ENCODE assay signal across 8 mouse cellular contexts in genomic region chr6:125163801-125164657, GRCm38 (mm10). TPM values are rescaled to one million over a fixed set of nuclear protein-coding genes. Genes with fewer than 3 reads are reported as not detected.
DNase-seq lines count a peak whose midpoint lies in the region; ATAC-seq and TF ChIP-seq lines count a peak whose summit lies in the region.

No protein-coding gene starts in this region.

- peak overlapping the region; percentile 77 for H3K4me3 ChIP-seq in erythroblast, embryonic 14.5 days (replicated peaks)
- H3K4me3 ChIP-seq in E14TG2a.4 (replicated peaks; ENCODE audit: low read length): peak overlapping the region; percentile 98
- peak overlapping the region; percentile 90 for H3K4me3 ChIP-seq in embryonic facial prominence, embryonic 11.5 days (ENCODE audit: low read depth, low read length)
- peak overlapping the region; percentile 74 for H3K4me3 ChIP-seq in limb, embryonic 10.5 days
- H3K4me3 ChIP-seq in midbrain, postnatal 0 days (ENCODE audit: low read depth, low read length): peak overlapping the region; percentile 59

- peak; percentile 51 for DNase-seq in embryonic facial prominence, embryonic 11.5 days (ENCODE audit: low spot score)
- DNase-seq in heart, postnatal 10 days: peak; percentile 38 to 41
- DNase-seq in limb, embryonic 10.5 days (ENCODE audit: low spot score): peak; percentile 55
- DNase-seq in midbrain, postnatal 0 days (ENCODE audit: low spot score): peak; percentile 47
- DNase-seq in frontal cortex, postnatal 25 days (ENCODE audit: low spot score in 2 of 2): no peak

- peak overlapping the region; percentile 87 for H3K27ac ChIP-seq in embryonic facial prominence, embryonic 11.5 days (replicated peaks; ENCODE audit: low read depth, low read length)
- peak overlapping the region; percentile 98 for H3K27ac ChIP-seq in limb, embryonic 10.5 days
- peak overlapping the region; percentile 89 for H3K27ac ChIP-seq in midbrain, postnatal 0 days (ENCODE audit: low read depth, low read length)

- H3K27me3 ChIP-seq in erythroblast, embryonic 14.5 days (ENCODE audit: control insufficient read depth): no peaks in the 10 kb centered on the region
- H3K27me3 ChIP-seq in E14TG2a.4 (ENCODE audit: insufficient read depth, low read length): no peaks in the 10 kb centered on the region
- no peaks in the 10 kb centered on the region for H3K27me3 ChIP-seq in embryonic facial prominence, embryonic 11.5 days (ENCODE audit: control insufficient read depth, insufficient read depth, low read length)
- no peaks in the 10 kb centered on the region for H3K27me3 ChIP-seq in limb, embryonic 10.5 days (ENCODE audit: low read depth, poor library complexity, severe bottlenecking)
- no peaks in the 10 kb centered on the region for H3K27me3 ChIP-seq in midbrain, postnatal 0 days (ENCODE audit: insufficient read depth, low read length)

- 2% methylated on average over 20 of the region's 20 CpGs for WGBS in embryonic facial prominence, embryonic 11.5 days
- 7% methylated on average over 20 of the region's 20 CpGs for WGBS in limb, embryonic 10.5 days
- 3% methylated on average over 20 of the region's 20 CpGs for WGBS in midbrain, postnatal 0 days

- no peak for TF ChIP-seq CTCF in E14TG2a.4 (conservative IDR thresholded peaks at IDR 0.05; ENCODE audit: low read length)
- TF ChIP-seq CTCF in midbrain, postnatal 0 days (IDR thresholded peaks at IDR 0.05): no peak

- intact Hi-C loops in heart, postnatal 10 days (cut with DNase I): loop anchor here (5.0 kb wide), 1 partner anchor 108 kb away; no protein-coding TSS in a partner anchor

- H3K9me3 ChIP-seq in erythroblast, embryonic 14.5 days (ENCODE audit: control insufficient read depth, low read length): no peaks in the 10 kb centered on the region
- H3K9me3 ChIP-seq in E14TG2a.4 (ENCODE audit: low read length): no peaks in the 10 kb centered on the region
- H3K9me3 ChIP-seq in embryonic facial prominence, embryonic 11.5 days (replicated peaks; ENCODE audit: control insufficient read depth, low read length): no peaks in the 10 kb centered on the region
- no peaks in the 10 kb centered on the region for H3K9me3 ChIP-seq in limb, embryonic 10.5 days (replicated peaks)
- no peaks in the 10 kb centered on the region for H3K9me3 ChIP-seq in midbrain, postnatal 0 days (ENCODE audit: low read length)

- H3K9ac ChIP-seq in embryonic facial prominence, embryonic 11.5 days (replicated peaks; ENCODE audit: low read length): peak overlapping the region; percentile 98
- peak overlapping the region; percentile 81 for H3K9ac ChIP-seq in midbrain, postnatal 0 days (replicated peaks; ENCODE audit: low read length, poor library complexity, severe bottlenecking)

- no peak for ATAC-seq in erythroblast, adult 5-6 weeks (replicated peaks; ENCODE audit: low FRiP score, poor library complexity, severe bottlenecking)
- ATAC-seq in embryonic facial prominence, embryonic 11.5 days (replicated peaks; ENCODE audit: insufficient number of reproducible peaks, low FRiP score, low TSS enrichment, low read depth): no peak
- peak; percentile 4; the same call in 1 of the 2 replicates for ATAC-seq in midbrain, postnatal 0 days (ENCODE audit: low FRiP score)

- H3K4me2 ChIP-seq in embryonic facial prominence, embryonic 11.5 days (ENCODE audit: low read depth, low read length): peak overlapping the region; percentile 83
- peak overlapping the region; percentile 79 for H3K4me2 ChIP-seq in midbrain, postnatal 0 days (ENCODE audit: low read depth, low read length, poor library complexity, severe bottlenecking)

- H3K4me1 ChIP-seq in erythroblast, embryonic 14.5 days (ENCODE audit: control insufficient read depth): peaks cover 87% of the 10 kb centered on the region
- H3K4me1 ChIP-seq in E14TG2a.4 (replicated peaks; ENCODE audit: low read depth, low read length): peaks cover 48% of the 10 kb centered on the region
- peaks cover 13% of the 10 kb centered on the region for H3K4me1 ChIP-seq in embryonic facial prominence, embryonic 11.5 days (ENCODE audit: control insufficient read depth, insufficient read depth, low read length)
- peaks cover 52% of the 10 kb centered on the region for H3K4me1 ChIP-seq in limb, embryonic 10.5 days
- H3K4me1 ChIP-seq in midbrain, postnatal 0 days (ENCODE audit: insufficient read depth, low read length): peaks cover 11% of the 10 kb centered on the region; the same call in 1 of the 2 replicates

- H3K36me3 ChIP-seq in erythroblast, embryonic 14.5 days (ENCODE audit: control insufficient read depth): peaks cover 84% of the 10 kb centered on the region
- H3K36me3 ChIP-seq in E14TG2a.4 (ENCODE audit: insufficient read depth, low read length): peaks cover 76% of the 10 kb centered on the region
- H3K36me3 ChIP-seq in embryonic facial prominence, embryonic 11.5 days (replicated peaks; ENCODE audit: control insufficient read depth, insufficient read depth, low read depth, low read length): peaks cover 9% of the 10 kb centered on the region
- peaks cover 83% of the 10 kb centered on the region for H3K36me3 ChIP-seq in limb, embryonic 10.5 days
- peaks cover 26% of the 10 kb centered on the region for H3K36me3 ChIP-seq in midbrain, postnatal 0 days (ENCODE audit: insufficient read depth, low read length)

RNA-seq across cellular contexts. Expression of gene Gapdh, which starts 2.2 kb away (rescaled TPM):
- 525 and 659 TPM in 2 replicates for polyA plus RNA-seq in erythroblast, embryonic 14.5 days (2012)
- total RNA-seq in erythroblast, adult 5-6 weeks (2015; ENCODE audit: low replicate concordance): 912 and 913 TPM in 2 replicates
- total RNA-seq in erythroblast, adult 5-6 weeks (2017; ENCODE audit: low replicate concordance): 174 and 278 TPM in 2 replicates
- 2,314 and 2,539 TPM in 2 replicates for polyA plus RNA-seq in embryonic facial prominence, embryonic 11.5 days (2014; fragmentation: Nextera tagmentation; extraction: Ambion mirVana)
- total RNA-seq in heart, postnatal 10 days (2021): 1,000 to 10,000 TPM; 3,414 to 3,559 TPM
- polyA plus RNA-seq in limb, embryonic 10.5 days (2016; fragmentation: Nextera tagmentation; extraction: Ambion mirVana): 2,585 and 3,112 TPM in 2 replicates
- total RNA-seq in midbrain, postnatal 0 days (2014; rRNA removed): 2,678 and 3,049 TPM in 2 replicates
- 1,705 and 1,726 TPM in 2 replicates for polyA plus RNA-seq in midbrain, postnatal 0 days (2015; fragmentation: Nextera tagmentation; extraction: Ambion mirVana)

RNA-seq across cellular contexts. Expression of gene Iffo1, which starts 19.0 kb away (rescaled TPM):
- polyA plus RNA-seq in erythroblast, embryonic 14.5 days (2012): 1.3 and 1.5 TPM in 2 replicates
- 3.1 and 6.9 TPM in 2 replicates for total RNA-seq in erythroblast, adult 5-6 weeks (2015; ENCODE audit: low replicate concordance)
- 2.2 and 10.9 TPM in 2 replicates for total RNA-seq in erythroblast, adult 5-6 weeks (2017; ENCODE audit: low replicate concordance)
- polyA plus RNA-seq in embryonic facial prominence, embryonic 11.5 days (2014; fragmentation: Nextera tagmentation; extraction: Ambion mirVana): 7.0 and 10.3 TPM in 2 replicates
- total RNA-seq in heart, postnatal 10 days (2021): 10 to 100 TPM; 13.0 to 17.8 TPM
- polyA plus RNA-seq in limb, embryonic 10.5 days (2016; fragmentation: Nextera tagmentation; extraction: Ambion mirVana): 10.9 and 15.5 TPM in 2 replicates
- 33.3 and 33.9 TPM in 2 replicates for total RNA-seq in midbrain, postnatal 0 days (2014; rRNA removed)
- 19.0 and 20.4 TPM in 2 replicates for polyA plus RNA-seq in midbrain, postnatal 0 days (2015; fragmentation: Nextera tagmentation; extraction: Ambion mirVana)

RNA-seq across cellular contexts. Expression of gene Ncapd2, which starts 27.5 kb away (rescaled TPM):
- 78.5 and 98.6 TPM in 2 replicates for polyA plus RNA-seq in erythroblast, embryonic 14.5 days (2012)
- total RNA-seq in erythroblast, adult 5-6 weeks (2015; ENCODE audit: low replicate concordance): 139 and 148 TPM in 2 replicates
- total RNA-seq in erythroblast, adult 5-6 weeks (2017; ENCODE audit: low replicate concordance): 137 and 246 TPM in 2 replicates
- polyA plus RNA-seq in embryonic facial prominence, embryonic 11.5 days (2014; fragmentation: Nextera tagmentation; extraction: Ambion mirVana): 135 and 136 TPM in 2 replicates
- total RNA-seq in heart, postnatal 10 days (2021): 10 to 100 TPM; 42.3 to 51.8 TPM
- polyA plus RNA-seq in limb, embryonic 10.5 days (2016; fragmentation: Nextera tagmentation; extraction: Ambion mirVana): 285 and 288 TPM in 2 replicates
- total RNA-seq in midbrain, postnatal 0 days (2014; rRNA removed): 29.8 and 33.7 TPM in 2 replicates
- 18.4 and 21.0 TPM in 2 replicates for polyA plus RNA-seq in midbrain, postnatal 0 days (2015; fragmentation: Nextera tagmentation; extraction: Ambion mirVana)

RNA-seq across cellular contexts. Expression of gene Mrpl51, which starts 27.6 kb away (rescaled TPM):
- 18.9 and 22.8 TPM in 2 replicates for polyA plus RNA-seq in erythroblast, embryonic 14.5 days (2012)
- 40.1 and 54.4 TPM in 2 replicates for total RNA-seq in erythroblast, adult 5-6 weeks (2015; ENCODE audit: low replicate concordance)
- total RNA-seq in erythroblast, adult 5-6 weeks (2017; ENCODE audit: low replicate concordance): 16.4 and 29.8 TPM in 2 replicates
- polyA plus RNA-seq in embryonic facial prominence, embryonic 11.5 days (2014; fragmentation: Nextera tagmentation; extraction: Ambion mirVana): 205 and 217 TPM in 2 replicates
- 100 to 1,000 TPM; 272 to 283 TPM for total RNA-seq in heart, postnatal 10 days (2021)
- polyA plus RNA-seq in limb, embryonic 10.5 days (2016; fragmentation: Nextera tagmentation; extraction: Ambion mirVana): 213 and 231 TPM in 2 replicates
- 23.3 and 48.2 TPM in 2 replicates for total RNA-seq in midbrain, postnatal 0 days (2014; rRNA removed)
- 136 and 145 TPM in 2 replicates for polyA plus RNA-seq in midbrain, postnatal 0 days (2015; fragmentation: Nextera tagmentation; extraction: Ambion mirVana)

RNA-seq across cellular contexts. Expression of gene Nop2, which starts 32.3 kb away (rescaled TPM):
- 0.78 and 1.8 TPM in 2 replicates for polyA plus RNA-seq in erythroblast, embryonic 14.5 days (2012)
- total RNA-seq in erythroblast, adult 5-6 weeks (2015; ENCODE audit: low replicate concordance): 4.8 and 6.7 TPM in 2 replicates
- total RNA-seq in erythroblast, adult 5-6 weeks (2017; ENCODE audit: low replicate concordance): 10.5 and 11.8 TPM in 2 replicates
- 66.3 and 69.8 TPM in 2 replicates for polyA plus RNA-seq in embryonic facial prominence, embryonic 11.5 days (2014; fragmentation: Nextera tagmentation; extraction: Ambion mirVana)
- total RNA-seq in heart, postnatal 10 days (2021): 10 to 100 TPM; 23.7 to 25.3 TPM
- 94.6 and 119 TPM in 2 replicates for polyA plus RNA-seq in limb, embryonic 10.5 days (2016; fragmentation: Nextera tagmentation; extraction: Ambion mirVana)
- total RNA-seq in midbrain, postnatal 0 days (2014; rRNA removed): 34.5 and 45.8 TPM in 2 replicates
- 41.4 and 42.6 TPM in 2 replicates for polyA plus RNA-seq in midbrain, postnatal 0 days (2015; fragmentation: Nextera tagmentation; extraction: Ambion mirVana)

Comparison
In these comparisons a context has a peak if more than half of its experiments do, and no peak if none do; other contexts are left out.
1. DNase-seq: peak in embryonic facial prominence, embryonic 11.5 days (single experiment), heart, postnatal 10 days (2 of 2), limb, embryonic 10.5 days (single experiment) and midbrain, postnatal 0 days (single experiment); none in frontal cortex, postnatal 25 days (0 of 2).
2. Peak in every context shown above with its lines, with median percentiles within 50 percentile points of each other: H3K4me3 ChIP-seq and H3K27ac ChIP-seq.